Mouse (Mus musculus): ENCODE measurements around the gene 9530053A07Rik. TPM values are rescaled to one million over a fixed set of nuclear protein-coding genes. Genes with fewer than 3 reads are reported as not detected.
"Not testable (repeated sequence)": the region's sequence is repeated elsewhere in the genome, so short reads cannot be mapped to it uniquely, and the experiment has no call there.

The 9530053A07Rik gene
- total RNA-seq (2014; rRNA removed) (not detected in 2 replicates), polyA plus RNA-seq (2012; rRNA removed) (not detected in 2 replicates)

DNA sequence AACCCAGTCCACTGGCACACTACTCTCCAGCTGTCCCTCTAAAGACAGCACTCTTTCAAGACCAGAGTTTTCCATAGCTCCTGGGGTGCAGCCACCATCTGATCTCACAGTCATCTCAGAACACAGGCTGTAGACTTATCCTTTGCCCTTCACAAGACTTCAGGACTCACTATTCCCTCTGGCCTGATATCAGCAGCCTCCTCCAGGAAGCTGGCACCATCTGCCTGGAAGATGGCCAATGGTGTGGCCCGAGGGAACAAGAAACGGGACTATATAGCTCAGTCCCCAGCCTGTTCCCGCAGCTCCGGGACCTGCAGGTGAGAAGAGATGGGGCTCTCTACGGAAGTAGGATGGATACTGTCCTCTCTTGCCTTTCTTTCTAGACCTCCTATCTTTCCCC is at the start of gene 9530053A07Rik:
9530053A07Rik (plus strand) TSS at position 301 of the 400 bp plus-strand sequence.
- DNase-seq (ENCODE audit: extremely low read depth, low read depth, low spot score) = no peak
- H3K36me3 ChIP-seq (ENCODE audit: control insufficient read depth, insufficient read depth, low read length) = no peaks in the 10 kb centered on the region
- H3K4me1 ChIP-seq (ENCODE audit: control insufficient read depth, insufficient read depth, low read length) = no peaks in the 10 kb centered on the region
- TF ChIP-seq POLR2A (IDR thresholded peaks at IDR 0.05; ENCODE audit: extremely low read depth, insufficient read depth, low read length) (no peak), CTCF (IDR thresholded peaks at IDR 0.05; ENCODE audit: low read depth, low read length) (no peak)
- WGBS = 74% methylated on average over 5 of the region's 5 CpGs
- H3K4me3 ChIP-seq (ENCODE audit: insufficient read depth, low read depth, low read length) = no peak within 1 kb of the TSS
- H3K27ac ChIP-seq (replicated peaks; ENCODE audit: insufficient read depth, low read depth, low read length) = no peak within 1 kb of the TSS
- H3K79me2 ChIP-seq (ENCODE audit: control insufficient read depth, insufficient read depth, low read length) = no peaks in the 10 kb centered on the region
- H3K9ac ChIP-seq (ENCODE audit: low read depth, low read length) = no peak within 1 kb of the TSS
- no peaks in the 10 kb centered on the region for H3K27me3 ChIP-seq (ENCODE audit: control insufficient read depth, insufficient read depth, low read length)

DNA sequence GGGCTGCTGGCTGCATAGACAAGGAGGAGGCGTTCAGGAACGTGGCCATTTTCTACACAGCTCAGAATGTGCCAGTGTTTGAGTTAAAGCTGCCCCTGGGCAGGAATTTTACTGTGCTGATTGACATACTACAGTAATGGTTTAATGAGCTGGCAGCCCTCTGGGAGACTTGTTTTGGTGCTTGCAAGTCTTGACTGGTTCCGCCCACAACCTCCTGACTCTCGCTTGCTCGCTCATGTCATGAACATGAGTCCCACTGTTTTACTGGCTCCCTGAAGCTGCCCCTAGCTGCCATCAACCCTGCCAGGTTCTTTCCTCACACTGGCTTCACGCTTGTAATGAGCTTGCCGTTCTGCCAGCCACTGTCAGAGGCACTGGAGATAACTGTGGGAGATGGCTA is 45.1 kb upstream of the 9530053A07Rik start:
- no peak overlapping the region for H3K9ac ChIP-seq (ENCODE audit: low read depth, low read length)
- no peaks in the 10 kb centered on the region for H3K4me1 ChIP-seq (ENCODE audit: control insufficient read depth, insufficient read depth, low read length)
- H3K79me2 ChIP-seq (ENCODE audit: control insufficient read depth, insufficient read depth, low read length) = no peaks in the 10 kb centered on the region
- TF ChIP-seq POLR2A (IDR thresholded peaks at IDR 0.05; ENCODE audit: extremely low read depth, insufficient read depth, low read length) = no peak
- no peak for TF ChIP-seq CTCF (IDR thresholded peaks at IDR 0.05; ENCODE audit: low read depth, low read length)
- no peak for DNase-seq (ENCODE audit: extremely low read depth, low read depth, low spot score)
- H3K27ac ChIP-seq (replicated peaks; ENCODE audit: insufficient read depth, low read depth, low read length) = no peak overlapping the region
- H3K27me3 ChIP-seq (ENCODE audit: control insufficient read depth, insufficient read depth, low read length) = no peaks in the 10 kb centered on the region
- 81% methylated on average over 7 of the region's 7 CpGs for WGBS
- H3K4me3 ChIP-seq (ENCODE audit: insufficient read depth, low read depth, low read length) = no peak overlapping the region
- no peaks in the 10 kb centered on the region for H3K36me3 ChIP-seq (ENCODE audit: control insufficient read depth, insufficient read depth, low read length)

DNA sequence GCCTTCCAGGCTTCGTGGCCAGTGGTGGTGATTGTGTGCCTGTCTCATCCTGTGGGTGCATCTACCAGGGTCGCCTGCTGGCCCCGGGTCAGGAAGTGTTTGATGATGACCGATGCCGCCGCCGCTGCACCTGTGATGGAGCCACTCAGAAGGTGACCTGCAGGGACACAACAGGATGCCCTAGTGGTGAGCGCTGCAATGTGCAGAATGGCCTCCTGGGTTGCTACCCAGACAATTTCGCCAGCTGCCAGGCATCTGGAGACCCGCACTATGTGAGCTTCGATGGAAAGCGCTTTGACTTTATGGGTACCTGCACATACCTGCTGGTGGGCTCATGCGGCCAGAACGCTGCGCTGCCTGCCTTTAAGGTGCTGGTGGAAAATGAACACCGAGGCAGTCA is 43.0 kb upstream of the 9530053A07Rik start:
- 83% methylated on average over 16 of the region's 16 CpGs for WGBS
- no peaks in the 10 kb centered on the region for H3K4me1 ChIP-seq (ENCODE audit: control insufficient read depth, insufficient read depth, low read length)
- no peaks in the 10 kb centered on the region for H3K79me2 ChIP-seq (ENCODE audit: control insufficient read depth, insufficient read depth, low read length)
- H3K4me3 ChIP-seq (ENCODE audit: insufficient read depth, low read depth, low read length) = no peak overlapping the region
- H3K27me3 ChIP-seq (ENCODE audit: control insufficient read depth, insufficient read depth, low read length) = no peaks in the 10 kb centered on the region
- TF ChIP-seq POLR2A (IDR thresholded peaks at IDR 0.05; ENCODE audit: extremely low read depth, insufficient read depth, low read length) (no peak), CTCF (IDR thresholded peaks at IDR 0.05; ENCODE audit: low read depth, low read length) (no peak)
- H3K27ac ChIP-seq (replicated peaks; ENCODE audit: insufficient read depth, low read depth, low read length) = no peak overlapping the region
- H3K9ac ChIP-seq (ENCODE audit: low read depth, low read length) = no peak overlapping the region
- H3K36me3 ChIP-seq (ENCODE audit: control insufficient read depth, insufficient read depth, low read length) = no peaks in the 10 kb centered on the region
- no peak for DNase-seq (ENCODE audit: extremely low read depth, low read depth, low spot score)

DNA sequence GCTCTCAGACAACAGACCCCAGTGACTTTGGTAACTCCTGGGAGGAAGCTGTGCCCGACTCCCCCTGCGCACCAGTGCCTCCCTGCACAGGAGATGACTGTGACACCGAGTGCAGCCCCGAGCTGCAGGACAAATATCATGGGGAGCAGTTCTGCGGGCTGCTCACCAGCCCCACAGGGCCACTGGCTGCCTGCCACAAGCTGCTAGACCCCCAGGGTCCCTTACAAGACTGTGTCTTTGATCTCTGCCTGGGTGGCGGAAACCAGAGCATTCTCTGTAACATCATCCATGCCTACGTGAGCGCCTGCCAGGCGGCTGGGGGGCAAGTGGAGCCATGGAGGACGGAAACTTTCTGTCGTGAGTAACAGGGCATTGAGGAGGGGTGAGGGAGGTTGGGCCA is 35.7 kb upstream of the 9530053A07Rik start:
- Histone ChIP-seq H3K36me3 (ENCODE audit: control insufficient read depth, insufficient read depth, low read length) (no peaks in the 10 kb centered on the region), H3K4me1 (ENCODE audit: control insufficient read depth, insufficient read depth, low read length) (no peaks in the 10 kb centered on the region), H3K79me2 (ENCODE audit: control insufficient read depth, insufficient read depth, low read length) (no peaks in the 10 kb centered on the region), H3K27me3 (ENCODE audit: control insufficient read depth, insufficient read depth, low read length) (no peaks in the 10 kb centered on the region), H3K27ac (replicated peaks; ENCODE audit: insufficient read depth, low read depth, low read length) (no peak overlapping the region), H3K9ac (ENCODE audit: low read depth, low read length) (no peak overlapping the region), H3K4me3 (ENCODE audit: insufficient read depth, low read depth, low read length) (no peak overlapping the region)
- DNase-seq (ENCODE audit: extremely low read depth, low read depth, low spot score) = no peak
- TF ChIP-seq CTCF (IDR thresholded peaks at IDR 0.05; ENCODE audit: low read depth, low read length) (no peak), POLR2A (IDR thresholded peaks at IDR 0.05; ENCODE audit: extremely low read depth, insufficient read depth, low read length) (no peak)
- 67% methylated on average over 11 of the region's 11 CpGs for WGBS

DNA sequence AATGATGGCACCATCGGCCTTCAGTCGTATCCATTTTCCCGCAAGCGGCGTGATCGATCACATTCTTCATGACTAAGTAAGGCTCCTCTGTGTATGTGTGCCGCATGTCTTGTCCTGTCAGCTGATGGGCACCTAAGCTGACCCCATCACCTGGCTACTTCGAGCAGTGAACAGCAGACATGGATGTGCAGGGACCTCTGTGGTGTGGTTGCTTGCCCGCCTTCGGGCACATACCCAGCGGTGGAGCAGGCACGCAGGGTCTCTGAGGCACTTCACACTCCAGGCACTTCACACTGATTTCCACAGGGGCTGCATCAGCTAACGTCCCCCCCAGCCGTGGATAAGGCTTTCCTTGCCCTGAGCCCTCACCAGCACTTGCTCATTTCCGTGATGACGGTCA is 30.2 kb upstream of the 9530053A07Rik start:
- DNase-seq (ENCODE audit: extremely low read depth, low read depth, low spot score) = no peak
- 94% methylated on average over 16 of the region's 16 CpGs for WGBS
- no peak overlapping the region for H3K27ac ChIP-seq (replicated peaks; ENCODE audit: insufficient read depth, low read depth, low read length)
- H3K27me3 ChIP-seq (ENCODE audit: control insufficient read depth, insufficient read depth, low read length) = no peaks in the 10 kb centered on the region
- H3K9ac ChIP-seq (ENCODE audit: low read depth, low read length) = no peak overlapping the region
- no peaks in the 10 kb centered on the region for H3K36me3 ChIP-seq (ENCODE audit: control insufficient read depth, insufficient read depth, low read length)
- H3K79me2 ChIP-seq (ENCODE audit: control insufficient read depth, insufficient read depth, low read length) = no peaks in the 10 kb centered on the region
- H3K4me1 ChIP-seq (ENCODE audit: control insufficient read depth, insufficient read depth, low read length) = no peaks in the 10 kb centered on the region
- TF ChIP-seq POLR2A (IDR thresholded peaks at IDR 0.05; ENCODE audit: extremely low read depth, insufficient read depth, low read length) = no peak
- no peak for TF ChIP-seq CTCF (IDR thresholded peaks at IDR 0.05; ENCODE audit: low read depth, low read length)
- H3K4me3 ChIP-seq (ENCODE audit: insufficient read depth, low read depth, low read length) = no peak overlapping the region

DNA sequence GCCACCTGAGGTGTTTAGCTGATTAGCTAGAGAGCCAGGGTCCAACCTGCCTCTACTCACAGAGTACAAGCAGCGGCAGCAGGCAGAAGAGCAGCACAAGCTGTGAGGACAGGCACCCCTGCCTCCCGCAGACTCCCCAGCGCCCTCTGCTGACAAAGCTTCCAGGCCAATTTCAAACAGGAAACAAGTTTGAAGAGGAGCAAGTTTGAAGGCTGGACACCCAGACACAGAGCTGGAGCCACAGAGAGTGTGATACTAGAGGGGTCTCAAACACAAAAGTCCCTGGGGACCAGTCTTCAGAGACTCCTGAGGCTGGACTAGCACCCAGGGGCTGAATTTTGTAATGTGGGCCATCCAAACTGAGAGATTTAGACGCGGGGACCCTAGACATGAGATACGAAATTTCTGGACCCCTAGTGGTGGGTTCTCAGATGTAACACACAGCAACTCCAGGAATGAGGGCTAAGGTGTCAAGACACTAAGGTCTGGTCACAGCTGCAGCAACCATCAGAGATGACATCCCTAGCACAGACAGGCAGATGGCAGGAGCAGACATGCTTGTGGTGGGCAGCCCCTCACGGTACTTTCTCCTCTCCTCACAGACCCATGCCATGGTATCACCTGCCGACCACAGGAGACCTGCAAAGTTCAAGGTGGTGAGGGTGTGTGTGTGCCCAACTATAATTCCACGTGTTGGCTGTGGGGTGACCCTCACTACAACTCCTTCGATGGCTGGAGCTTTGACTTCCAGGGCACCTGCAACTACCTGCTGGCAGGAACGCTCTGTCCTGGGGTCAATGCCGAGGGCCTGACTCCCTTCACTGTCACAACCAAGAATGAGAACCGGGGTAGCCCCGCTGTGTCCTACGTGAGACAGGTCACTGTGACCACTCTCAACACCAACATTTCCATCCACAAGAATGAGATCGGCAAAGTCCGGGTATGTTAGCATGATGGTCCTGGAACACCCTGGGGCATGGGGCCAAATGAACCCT is 28.4 kb upstream of the 9530053A07Rik start:
- DNase-seq (ENCODE audit: extremely low read depth, low read depth, low spot score) = peak; percentile 38
- Histone ChIP-seq H3K79me2 (ENCODE audit: control insufficient read depth, insufficient read depth, low read length) (no peaks in the 10 kb centered on the region), H3K9ac (ENCODE audit: low read depth, low read length) (no peak overlapping the region), H3K4me1 (ENCODE audit: control insufficient read depth, insufficient read depth, low read length) (no peaks in the 10 kb centered on the region), H3K36me3 (ENCODE audit: control insufficient read depth, insufficient read depth, low read length) (no peaks in the 10 kb centered on the region), H3K27ac (replicated peaks; ENCODE audit: insufficient read depth, low read depth, low read length) (no peak overlapping the region), H3K4me3 (ENCODE audit: insufficient read depth, low read depth, low read length) (no peak overlapping the region), H3K27me3 (ENCODE audit: control insufficient read depth, insufficient read depth, low read length) (no peaks in the 10 kb centered on the region)
- 69% methylated on average over 17 of the region's 17 CpGs for WGBS
- no peak for TF ChIP-seq POLR2A (IDR thresholded peaks at IDR 0.05; ENCODE audit: extremely low read depth, insufficient read depth, low read length)
- TF ChIP-seq CTCF (IDR thresholded peaks at IDR 0.05; ENCODE audit: low read depth, low read length) = peak; percentile 83

DNA sequence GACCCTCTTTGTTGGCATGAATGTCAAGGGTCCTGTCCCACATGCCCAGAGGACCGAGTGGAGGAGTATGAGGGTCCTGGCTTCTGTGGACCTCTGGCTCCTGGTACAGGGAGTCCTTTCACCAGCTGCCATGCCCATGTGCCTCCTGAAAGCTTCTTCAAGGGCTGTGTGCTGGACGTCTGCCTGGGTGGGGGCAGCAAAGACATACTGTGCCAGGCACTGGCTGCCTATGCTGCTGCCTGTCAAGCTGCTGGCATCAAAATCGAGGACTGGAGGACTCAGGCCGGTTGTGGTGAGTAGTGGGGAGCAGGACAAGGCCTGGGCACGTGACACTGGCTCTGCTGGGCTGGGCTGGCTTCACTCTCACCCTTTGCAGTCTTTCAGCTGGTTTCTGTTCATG is 26.3 kb upstream of the 9530053A07Rik start:
- not testable (repeated sequence) for H3K9ac ChIP-seq (ENCODE audit: low read depth, low read length); H3K4me3 ChIP-seq (ENCODE audit: insufficient read depth, low read depth, low read length); DNase-seq (ENCODE audit: extremely low read depth, low read depth, low spot score); H3K79me2 ChIP-seq (ENCODE audit: control insufficient read depth, insufficient read depth, low read length); H3K4me1 ChIP-seq (ENCODE audit: control insufficient read depth, insufficient read depth, low read length); H3K27ac ChIP-seq (replicated peaks; ENCODE audit: insufficient read depth, low read depth, low read length); H3K27me3 ChIP-seq (ENCODE audit: control insufficient read depth, insufficient read depth, low read length); H3K36me3 ChIP-seq (ENCODE audit: control insufficient read depth, insufficient read depth, low read length)
- 54% methylated on average over 5 of the region's 5 CpGs for WGBS

Measured in liver, adult 2 months (tissue).